Mouse (Mus musculus): ENCODE data around the gene H2-Q7.
"Not testable (repeated sequence)": the region's sequence is repeated elsewhere in the genome, so short reads cannot be mapped to it uniquely, and the experiment has no call there.

DNA sequence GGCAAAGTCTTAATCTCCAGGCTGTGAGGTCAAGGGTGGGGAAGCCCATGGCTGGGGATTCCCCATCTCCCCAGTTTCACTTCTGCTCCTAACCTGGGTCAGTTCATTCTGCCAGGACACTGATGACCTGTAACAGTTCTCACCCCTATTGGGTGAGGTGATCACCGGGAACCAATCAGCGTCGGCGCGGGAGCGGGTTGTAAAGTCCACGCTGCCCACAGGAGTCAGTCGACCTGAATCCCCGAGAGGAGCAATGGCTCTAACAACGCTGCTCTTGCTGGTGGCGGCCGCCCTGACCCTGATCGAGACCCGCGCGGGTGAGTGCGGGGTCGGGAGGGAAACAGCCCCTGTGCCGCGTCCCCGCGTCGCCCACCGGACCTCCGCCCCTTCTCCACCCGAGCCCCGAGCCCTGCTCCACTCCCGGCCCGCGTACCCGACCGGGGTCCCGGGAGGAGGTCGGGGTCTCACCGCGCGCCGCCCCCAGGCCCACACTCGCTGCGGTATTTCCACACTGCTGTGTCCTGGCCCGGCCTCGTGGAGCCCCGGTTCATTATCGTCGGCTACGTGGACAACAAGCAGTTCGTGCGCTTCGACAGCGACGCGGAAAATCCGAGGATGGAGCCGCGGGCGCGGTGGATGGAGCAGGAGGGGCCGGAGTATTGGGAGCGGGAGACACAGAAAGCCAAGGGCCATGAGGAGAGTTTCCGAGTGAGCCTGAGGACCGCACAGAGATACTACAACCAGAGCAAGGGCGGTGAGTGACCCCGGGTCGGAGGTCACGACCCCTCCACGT, 14.1 kb upstream of the H2-Q7 start, which contains the start of gene H2-Q6:
- not testable (repeated sequence) for TF ChIP-seq CTCF, EP300 (IDR thresholded peaks at IDR 0.05)
